Mouse (Mus musculus): ENCODE results near the gene Xndc1.

DNA sequence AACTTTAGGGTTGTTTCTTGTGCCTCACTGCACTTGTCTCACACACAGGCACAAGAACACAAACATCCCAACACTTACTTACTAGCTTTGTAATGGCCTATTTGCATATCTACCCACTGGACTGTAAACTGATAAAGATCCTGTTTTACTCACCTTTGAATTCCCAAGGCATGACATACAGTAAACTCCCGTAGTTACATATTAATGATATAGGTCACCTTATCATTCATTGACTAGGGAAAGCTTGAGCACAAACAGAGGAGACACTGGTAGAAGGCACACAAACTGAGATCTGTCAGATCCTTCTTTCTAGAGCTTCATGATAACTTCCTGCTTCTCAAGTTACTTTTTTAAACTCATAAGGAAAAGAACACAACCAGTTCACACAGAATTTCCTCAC lies 3.1 kb upstream of the Xndc1 start:
- TF ChIP-seq POLR2A (IDR thresholded peaks at IDR 0.05; ENCODE audit: low read depth, low read length) (no peak), CTCF (IDR thresholded peaks at IDR 0.05; ENCODE audit: extremely low read depth, insufficient read depth, insufficient read length, insufficient replicate concordance) (no peak)
